Mouse (Mus musculus) small intestine, adult 2 months (tissue): ENCODE data around the gene Pomgnt1.

Experiments
- CTCF ChIP-seq: fragments of 200-500 bp; IDR thresholded peaks from 2 replicates; pipeline ENCODE4 v1.5.1; 2012; ENCODE audit warnings: low read depth, mild to moderate bottlenecking, control low read depth, inconsistent platforms, low read length, moderate library complexity, mixed read lengths; ENCODE audit not compliant: insufficient replicate concordance, insufficient read length; ENCODE audit errors: extremely low read depth
- POLR2A ChIP-seq: fragments of 200-500 bp; IDR thresholded peaks from 2 replicates; pipeline ENCODE4 v1.6.1; 2012; ENCODE audit warnings: low read depth, mild to moderate bottlenecking, control low read depth, inconsistent platforms, low read length, moderate library complexity

- TF ChIP-seq CTCF (no peak), POLR2A (no peak)
Measured at GRCm38 (mm10) chr4:116177140-116177539, 53.5 kb downstream of the Pomgnt1 start.
